Mouse (Mus musculus): ENCODE data around the gene Mrpl35. TPM values are rescaled to one million over a fixed set of nuclear protein-coding genes. Genes with fewer than 3 reads are reported as not detected.

Mrpl35 gene
- polyA plus RNA-seq, 1 experiment = 4.1 TPM

GRCm38 (mm10) chr6:71801011-71801713, 25.6 kb downstream of the Mrpl35 start:
- no peaks in the 10 kb centered on the region for H3K4me1 ChIP-seq (ENCODE audit: control insufficient read depth, insufficient read depth, insufficient read length, low read length)
- WGBS = 72% methylated on average over 7 of the region's 7 CpGs
- H3K27me3 ChIP-seq (ENCODE audit: control insufficient read depth, insufficient read depth, low read length) = no peaks in the 10 kb centered on the region
- H3K27ac ChIP-seq (ENCODE audit: insufficient read depth, low read depth, low read length) = no peak overlapping the region
- no peak overlapping the region for H3K4me3 ChIP-seq (ENCODE audit: low read depth, low read length)
- H3K36me3 ChIP-seq (ENCODE audit: control insufficient read depth, insufficient read depth, low read length) = no peaks in the 10 kb centered on the region
- no peak for TF ChIP-seq CTCF (IDR thresholded peaks at IDR 0.05; ENCODE audit: extremely low read depth, insufficient read length, insufficient replicate concordance, low read depth, low read length)
- TF ChIP-seq POLR2A (IDR thresholded peaks at IDR 0.05; ENCODE audit: low read depth, low read length) = no peak

- no peaks in the 10 kb centered on the region for H3K4me1 ChIP-seq (ENCODE audit: control insufficient read depth, insufficient read depth, insufficient read length, low read length)
- H3K36me3 ChIP-seq (ENCODE audit: control insufficient read depth, insufficient read depth, low read length) = no peaks in the 10 kb centered on the region
- H3K27me3 ChIP-seq (ENCODE audit: control insufficient read depth, insufficient read depth, low read length) = no peaks in the 10 kb centered on the region
- no peak overlapping the region for H3K4me3 ChIP-seq (ENCODE audit: low read depth, low read length)
- no peak overlapping the region for H3K27ac ChIP-seq (ENCODE audit: insufficient read depth, low read depth, low read length)
- TF ChIP-seq POLR2A (IDR thresholded peaks at IDR 0.05; ENCODE audit: low read depth, low read length) (no peak), CTCF (IDR thresholded peaks at IDR 0.05; ENCODE audit: extremely low read depth, insufficient read length, insufficient replicate concordance, low read depth, low read length) (no peak)
- 72% methylated on average over 3 of the region's 3 CpGs for WGBS
Measured at GRCm38 (mm10) chr6:71799391-71799790, 27.4 kb downstream of the Mrpl35 start.

GRCm38 (mm10) chr6:71791771-71792170, 35.0 kb downstream of the Mrpl35 start:
- H3K4me1 ChIP-seq (ENCODE audit: control insufficient read depth, insufficient read depth, insufficient read length, low read length) = no peaks in the 10 kb centered on the region
- TF ChIP-seq POLR2A (IDR thresholded peaks at IDR 0.05; ENCODE audit: low read depth, low read length) = no peak
- TF ChIP-seq CTCF (IDR thresholded peaks at IDR 0.05; ENCODE audit: extremely low read depth, insufficient read length, insufficient replicate concordance, low read depth, low read length) = no peak
- no peak overlapping the region for H3K27ac ChIP-seq (ENCODE audit: insufficient read depth, low read depth, low read length)
- no peaks in the 10 kb centered on the region for H3K36me3 ChIP-seq (ENCODE audit: control insufficient read depth, insufficient read depth, low read length)
- 84% methylated on average over 6 of the region's 6 CpGs for WGBS
- no peak overlapping the region for H3K4me3 ChIP-seq (ENCODE audit: low read depth, low read length)
- H3K27me3 ChIP-seq (ENCODE audit: control insufficient read depth, insufficient read depth, low read length) = no peaks in the 10 kb centered on the region; the same call in 1 of the 2 replicates

- Histone ChIP-seq H3K4me3 (ENCODE audit: low read depth, low read length) (no peak overlapping the region), H3K27me3 (ENCODE audit: control insufficient read depth, insufficient read depth, low read length) (no peaks in the 10 kb centered on the region; the same call in 1 of the 2 replicates), H3K27ac (ENCODE audit: insufficient read depth, low read depth, low read length) (no peak overlapping the region), H3K36me3 (ENCODE audit: control insufficient read depth, insufficient read depth, low read length) (no peaks in the 10 kb centered on the region), H3K4me1 (ENCODE audit: control insufficient read depth, insufficient read depth, insufficient read length, low read length) (no peaks in the 10 kb centered on the region)
- WGBS = 78% methylated on average over 9 of the region's 9 CpGs
- TF ChIP-seq CTCF (IDR thresholded peaks at IDR 0.05; ENCODE audit: extremely low read depth, insufficient read length, insufficient replicate concordance, low read depth, low read length) (no peak), POLR2A (IDR thresholded peaks at IDR 0.05; ENCODE audit: low read depth, low read length) (no peak)
Measured at GRCm38 (mm10) chr6:71788348-71788747, 38.4 kb downstream of the Mrpl35 start.

- Histone ChIP-seq H3K4me1 (ENCODE audit: control insufficient read depth, insufficient read depth, insufficient read length, low read length) (no peaks in the 10 kb centered on the region), H3K27ac (ENCODE audit: insufficient read depth, low read depth, low read length) (no peak overlapping the region), H3K36me3 (ENCODE audit: control insufficient read depth, insufficient read depth, low read length) (no peaks in the 10 kb centered on the region), H3K4me3 (ENCODE audit: low read depth, low read length) (no peak overlapping the region), H3K27me3 (ENCODE audit: control insufficient read depth, insufficient read depth, low read length) (no peaks in the 10 kb centered on the region)
- WGBS = 87% methylated on average over 5 of the region's 5 CpGs
- TF ChIP-seq POLR2A (IDR thresholded peaks at IDR 0.05; ENCODE audit: low read depth, low read length) (no peak), CTCF (IDR thresholded peaks at IDR 0.05; ENCODE audit: extremely low read depth, insufficient read length, insufficient replicate concordance, low read depth, low read length) (no peak)
Measured at GRCm38 (mm10) chr6:71783165-71783564, 43.6 kb downstream of the Mrpl35 start.

GRCm38 (mm10) chr6:71780431-71780830, 46.3 kb downstream of the Mrpl35 start:
- Histone ChIP-seq H3K4me1 (ENCODE audit: control insufficient read depth, insufficient read depth, insufficient read length, low read length) (no peaks in the 10 kb centered on the region), H3K27me3 (ENCODE audit: control insufficient read depth, insufficient read depth, low read length) (no peaks in the 10 kb centered on the region), H3K4me3 (ENCODE audit: low read depth, low read length) (no peak overlapping the region), H3K36me3 (ENCODE audit: control insufficient read depth, insufficient read depth, low read length) (no peaks in the 10 kb centered on the region), H3K27ac (ENCODE audit: insufficient read depth, low read depth, low read length) (no peak overlapping the region)
- WGBS = 90% methylated on average over 7 of the region's 7 CpGs
- TF ChIP-seq POLR2A (IDR thresholded peaks at IDR 0.05; ENCODE audit: low read depth, low read length) (no peak), CTCF (IDR thresholded peaks at IDR 0.05; ENCODE audit: extremely low read depth, insufficient read length, insufficient replicate concordance, low read depth, low read length) (no peak)

- Histone ChIP-seq H3K4me3 (ENCODE audit: low read depth, low read length) (no peak overlapping the region), H3K4me1 (ENCODE audit: control insufficient read depth, insufficient read depth, insufficient read length, low read length) (no peaks in the 10 kb centered on the region), H3K27me3 (ENCODE audit: control insufficient read depth, insufficient read depth, low read length) (no peaks in the 10 kb centered on the region), H3K36me3 (ENCODE audit: control insufficient read depth, insufficient read depth, low read length) (no peaks in the 10 kb centered on the region), H3K27ac (ENCODE audit: insufficient read depth, low read depth, low read length) (no peak overlapping the region)
- 74% methylated on average over 2 of the region's 2 CpGs for WGBS
- TF ChIP-seq CTCF (IDR thresholded peaks at IDR 0.05; ENCODE audit: extremely low read depth, insufficient read length, insufficient replicate concordance, low read depth, low read length) (no peak), POLR2A (IDR thresholded peaks at IDR 0.05; ENCODE audit: low read depth, low read length) (no peak)
Measured at GRCm38 (mm10) chr6:71779831-71780230, 46.9 kb downstream of the Mrpl35 start.

Data from small intestine, adult 2 months (tissue).